Mouse (Mus musculus) brain, embryonic 14.5 days (tissue): ENCODE data around the gene Ccdc148.

ENCODE experiments used
- CTCF ChIP-seq: fragments of 200-500 bp; IDR thresholded peaks from 2 replicates; pipeline ENCODE4 v1.5.1; 2012; ENCODE audit warnings: inconsistent platforms, mild to moderate bottlenecking, moderate library complexity, borderline replicate concordance; ENCODE audit not compliant: insufficient read depth, insufficient read length; ENCODE audit errors: extremely low read depth
- POLR2A ChIP-seq: fragments of 200-500 bp; IDR thresholded peaks from 2 replicates; pipeline ENCODE4 v1.6.1; 2012; ENCODE audit warnings: mild to moderate bottlenecking, inconsistent platforms, borderline replicate concordance; ENCODE audit not compliant: poor library complexity, insufficient read depth, insufficient read length, severe bottlenecking; ENCODE audit errors: extremely low read depth

DNA sequence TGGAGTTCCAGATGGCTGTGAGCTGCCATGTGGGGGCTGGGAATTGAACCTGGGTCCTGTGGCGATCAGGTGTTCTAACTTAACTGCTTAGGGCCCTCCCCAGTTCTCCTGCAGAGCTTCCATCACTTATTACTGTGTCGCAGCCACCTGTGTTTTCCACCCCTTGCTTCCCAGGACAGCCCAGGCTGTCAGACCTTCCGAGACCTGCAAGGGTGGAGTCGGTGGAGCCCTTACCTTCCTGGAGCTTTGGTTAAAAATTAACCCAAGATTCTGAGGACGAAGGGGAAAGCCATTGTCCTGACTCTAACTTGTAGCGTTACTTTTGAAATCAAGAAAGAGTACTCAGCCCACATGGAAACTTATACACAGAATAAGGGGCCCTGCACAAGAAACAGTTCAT lies 15.4 kb upstream of the Ccdc148 start:
- no peak for TF ChIP-seq CTCF
- no peak for TF ChIP-seq POLR2A
